Mouse (Mus musculus) intestine, embryonic 14.5 days (tissue): ENCODE measurements around the gene Gm17455. TPM values are rescaled to one million over a fixed set of nuclear protein-coding genes. Genes with fewer than 3 reads are reported as not detected.

ENCODE experiments used
- ATAC-seq: fragments of 200-750 bp; cut with Nextera tagmentation; replicated peaks from 2 replicates; pipeline ENCODE4 v1.8.0; 2017; ENCODE audit warnings: low read depth, moderate number of reproducible peaks, moderate TSS enrichment, moderate library complexity; ENCODE audit not compliant: low FRiP score, low TSS enrichment
- DNase-seq: peaks from one replicate; pipeline ENCODE4 v3.0.0-alpha.2; 2018; ENCODE audit warnings: low spot score
- H3K27ac ChIP-seq: fragments of 300-500 bp; sonication (generic); 2 replicates; pipeline ENCODE4 v1.5.1; 2014; ENCODE audit warnings: low read depth, mild to moderate bottlenecking, control low read depth
- H3K27me3 ChIP-seq: fragments of 300-500 bp; sonication (generic); replicated peaks from 2 replicates; pipeline ENCODE4 v1.6.1; 2014; ENCODE audit warnings: low read length, control low read depth; ENCODE audit not compliant: control insufficient read depth, insufficient read depth
- H3K36me3 ChIP-seq: fragments of 300-500 bp; sonication (generic); 2 replicates; pipeline ENCODE4 v1.6.1; 2014; ENCODE audit warnings: low read length, control low read depth; ENCODE audit not compliant: control insufficient read depth, insufficient read depth
- H3K4me1 ChIP-seq: fragments of 300-500 bp; sonication (generic); replicated peaks from 2 replicates; pipeline ENCODE4 v1.6.1; 2014; ENCODE audit warnings: low read length, control low read depth, mixed read lengths; ENCODE audit not compliant: control insufficient read depth, insufficient read depth
- H3K4me2 ChIP-seq: fragments of 300-500 bp; sonication (generic); 2 replicates; pipeline ENCODE4 v1.6.1; 2014; ENCODE audit warnings: low read length
- H3K4me3 ChIP-seq: fragments of 300-500 bp; sonication (generic); 2 replicates; pipeline ENCODE4 v1.5.1; 2014; ENCODE audit warnings: low read depth, low read length, control low read depth, mixed read lengths
- H3K9ac ChIP-seq: fragments of 300-500 bp; sonication (generic); 2 replicates; pipeline ENCODE4 v1.6.1; 2014; ENCODE audit warnings: mild to moderate bottlenecking, low read length
- H3K9me3 ChIP-seq: fragments of 300-500 bp; sonication (generic); 2 replicates; pipeline ENCODE4 v1.6.1; 2016; ENCODE audit warnings: low read length, control low read depth; ENCODE audit not compliant: control insufficient read depth
- WGBS: fragments of 180-500 bp; shearing (Covaris S2); extraction: QIAGEN DNeasy Blood & Tissue Kit; methylation state at CpG from one replicate; pipeline ENCODE4 v1.1.7; 2014; 5-methylcytosine and 5-hydroxymethylcytosine counted together
- polyA plus RNA-seq: library from polyadenylated mRNA; unstranded; fragments of >200 nt; fragmentation: Nextera tagmentation; extraction: Ambion mirVana; gene quantifications from 2 replicates; pipeline ENCODE4 v1.2.1, GENCODE M21; 2014

Gene Gm17455
- polyA plus RNA-seq, 1 experiment from 2014 or later = 2.3 TPM

DNA sequence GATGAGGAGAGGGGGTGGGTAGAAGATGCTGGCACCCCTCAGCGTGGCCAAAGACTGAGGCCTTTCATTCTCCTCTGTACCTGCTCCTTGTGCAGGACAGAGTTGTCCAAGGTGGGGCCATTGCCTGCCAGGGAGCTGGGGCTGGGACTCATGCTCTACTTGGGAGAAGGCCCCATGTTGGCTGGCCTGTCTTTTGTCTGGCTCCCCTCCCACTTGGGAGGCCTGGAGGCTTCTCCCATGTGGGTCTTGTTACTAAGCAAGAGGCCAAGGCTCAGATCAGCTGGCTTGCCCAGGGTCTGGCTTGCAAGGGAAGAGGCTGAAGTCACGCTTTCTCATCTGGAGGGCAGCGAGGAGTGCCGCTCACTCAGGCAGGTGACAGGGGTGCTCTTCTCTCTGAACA lies 42.1 kb upstream of the Gm17455 start:
- H3K27me3 ChIP-seq = no peaks in the 10 kb centered on the region
- DNase-seq = no peak
- ATAC-seq = no peak
- H3K4me1 ChIP-seq = peaks cover 31% of the 10 kb centered on the region
- no peaks in the 10 kb centered on the region for H3K9me3 ChIP-seq
- no peak overlapping the region for H3K9ac ChIP-seq
- no peaks in the 10 kb centered on the region for H3K36me3 ChIP-seq
- H3K4me2 ChIP-seq = no peak overlapping the region
- 92% methylated on average over 4 of the region's 4 CpGs for WGBS
- H3K27ac ChIP-seq = no peak overlapping the region
- H3K4me3 ChIP-seq = no peak overlapping the region

DNA sequence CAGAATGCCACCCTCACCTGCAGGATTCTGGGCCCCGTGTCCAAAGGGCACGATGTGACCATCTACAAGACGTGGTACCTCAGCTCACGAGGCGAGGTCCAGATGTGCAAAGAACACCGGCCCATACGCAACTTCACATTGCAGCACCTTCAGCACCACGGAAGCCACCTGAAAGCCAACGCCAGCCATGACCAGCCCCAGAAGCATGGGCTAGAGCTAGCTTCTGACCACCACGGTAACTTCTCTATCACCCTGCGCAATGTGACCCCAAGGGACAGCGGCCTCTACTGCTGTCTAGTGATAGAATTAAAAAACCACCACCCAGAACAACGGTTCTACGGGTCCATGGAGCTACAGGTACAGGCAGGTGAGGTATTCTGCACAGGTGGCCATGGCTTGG lies 41.6 kb upstream of the Gm17455 start:
- no peak overlapping the region for H3K4me2 ChIP-seq
- H3K9me3 ChIP-seq = no peaks in the 10 kb centered on the region
- H3K4me3 ChIP-seq = no peak overlapping the region
- H3K4me1 ChIP-seq = peaks cover 26% of the 10 kb centered on the region
- no peak overlapping the region for H3K27ac ChIP-seq
- no peaks in the 10 kb centered on the region for H3K36me3 ChIP-seq
- DNase-seq (no peak), ATAC-seq (no peak)
- WGBS = 94% methylated on average over 14 of the region's 14 CpGs
- no peak overlapping the region for H3K9ac ChIP-seq
- H3K27me3 ChIP-seq = no peaks in the 10 kb centered on the region

DNA sequence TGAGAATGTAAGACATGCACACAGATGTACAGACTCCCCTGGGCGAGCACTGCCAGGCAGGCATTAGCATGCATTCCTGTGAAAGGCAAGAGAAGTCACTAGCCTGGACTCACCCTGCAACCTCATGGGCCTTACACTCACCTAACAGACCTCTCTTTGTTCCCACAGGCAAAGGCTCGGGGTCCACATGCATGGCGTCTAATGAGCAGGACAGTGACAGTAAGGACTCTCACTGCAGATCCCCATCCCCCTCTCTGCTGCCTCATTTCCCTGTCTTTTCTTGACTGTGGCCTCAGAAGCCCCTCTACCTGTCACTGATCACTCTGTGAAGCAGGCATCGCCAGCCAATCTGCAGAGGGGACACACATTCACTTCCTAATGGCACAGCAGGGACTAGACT lies 40.8 kb upstream of the Gm17455 start:
- Histone ChIP-seq H3K4me1 (peaks cover 18% of the 10 kb centered on the region), H3K27me3 (no peaks in the 10 kb centered on the region), H3K4me2 (no peak overlapping the region), H3K9ac (no peak overlapping the region), H3K4me3 (no peak overlapping the region), H3K36me3 (no peaks in the 10 kb centered on the region), H3K9me3 (no peaks in the 10 kb centered on the region), H3K27ac (no peak overlapping the region)
- WGBS = 59% methylated on average over 4 of the region's 4 CpGs
- DNase-seq (no peak), ATAC-seq (no peak)

DNA sequence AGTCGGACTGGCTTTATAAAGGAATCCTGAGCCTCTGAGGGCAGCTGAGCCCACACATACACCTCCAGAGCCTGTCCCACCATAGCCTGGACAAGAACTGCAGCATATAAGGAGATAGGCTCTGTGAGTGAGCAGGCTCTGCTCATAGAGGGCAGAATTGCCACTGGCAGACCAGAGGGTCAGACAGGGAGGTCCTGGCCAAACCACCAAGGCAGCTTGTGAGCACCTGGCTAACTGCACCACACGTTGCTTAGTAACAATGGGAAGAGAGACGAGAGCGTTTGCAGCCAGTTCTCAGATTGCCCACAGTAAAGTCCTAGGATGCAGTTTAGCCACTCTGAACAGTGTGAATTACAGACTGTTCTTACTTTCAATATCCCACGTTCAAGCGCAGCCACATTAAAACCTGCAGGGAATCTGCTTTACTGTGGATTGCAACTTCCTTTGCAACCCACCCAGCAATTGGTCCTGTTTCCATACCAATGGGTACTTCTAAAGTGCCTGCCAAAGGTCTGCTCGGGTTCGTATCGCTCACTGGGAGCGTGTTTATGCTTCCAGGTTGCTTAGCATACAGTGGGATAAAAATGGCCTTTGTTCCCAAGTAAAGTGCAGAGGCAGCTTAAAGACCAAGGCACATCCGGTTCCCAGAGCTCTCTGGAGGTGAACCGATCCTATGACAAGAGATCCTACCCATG lies 37.8 kb upstream of the Gm17455 start:
- ATAC-seq = no peak
- Histone ChIP-seq H3K4me3 (no peak overlapping the region), H3K27ac (peak overlapping the region; percentile 51; the same call in 1 of the 2 replicates), H3K9ac (no peak overlapping the region), H3K4me2 (0 out of 2 replicates have a peak overlapping the region, but pooled peaks have one; percentile 2), H3K9me3 (no peaks in the 10 kb centered on the region), H3K36me3 (no peaks in the 10 kb centered on the region), H3K27me3 (no peaks in the 10 kb centered on the region), H3K4me1 (peaks cover 6% of the 10 kb centered on the region; the same call in 1 of the 2 replicates)
- 38% methylated on average over 12 of the region's 12 CpGs for WGBS
- DNase-seq = no peak

DNA sequence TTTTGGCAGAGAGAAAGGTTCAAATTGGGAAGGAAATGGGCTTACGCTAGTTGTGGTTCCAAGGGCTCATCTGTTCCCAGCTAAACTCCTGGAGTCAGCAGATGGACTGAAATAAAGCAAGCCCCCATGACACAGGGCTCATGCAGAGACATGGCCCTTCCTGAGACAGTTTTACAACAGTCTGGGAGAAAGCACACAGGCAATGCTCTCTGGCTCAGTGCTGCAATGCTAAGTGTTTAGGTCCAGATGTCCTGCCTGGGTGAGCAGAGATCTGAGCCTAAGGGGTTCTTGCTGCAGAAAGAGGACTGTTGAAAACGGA lies 37.3 kb upstream of the Gm17455 start:
- Histone ChIP-seq H3K27ac (peak overlapping the region; percentile 51; the same call in 1 of the 2 replicates), H3K36me3 (no peaks in the 10 kb centered on the region), H3K4me1 (peaks cover 6% of the 10 kb centered on the region; the same call in 1 of the 2 replicates), H3K9ac (no peak overlapping the region), H3K27me3 (no peaks in the 10 kb centered on the region), H3K4me2 (no peak overlapping the region), H3K9me3 (no peaks in the 10 kb centered on the region), H3K4me3 (no peak overlapping the region)
- WGBS = 22% methylated on average over 2 of the region's 2 CpGs
- ATAC-seq (no peak), DNase-seq (no peak)

DNA sequence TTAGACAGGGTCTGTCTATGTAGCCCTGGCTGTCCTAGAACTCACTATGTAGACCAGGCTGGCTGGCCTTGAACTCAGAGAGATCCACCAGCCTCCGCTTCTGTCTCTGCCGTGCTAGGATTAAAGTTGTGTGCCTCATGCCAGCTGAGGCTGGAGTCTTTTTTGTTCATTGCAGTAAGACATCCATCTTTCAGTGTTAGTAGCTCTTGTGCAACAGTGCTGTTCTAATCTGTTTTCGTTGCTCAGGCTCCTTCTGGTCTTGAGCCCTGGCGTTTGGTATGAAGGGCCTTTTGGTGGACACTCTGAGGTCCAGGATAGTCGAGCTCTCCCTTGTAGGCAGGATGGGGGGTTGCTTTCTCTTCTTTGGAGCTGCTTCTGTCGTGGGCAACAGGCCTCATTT lies 36.1 kb upstream of the Gm17455 start:
- Histone ChIP-seq H3K4me3 (no peak overlapping the region), H3K27me3 (no peaks in the 10 kb centered on the region), H3K4me1 (peaks cover 6% of the 10 kb centered on the region; the same call in 1 of the 2 replicates), H3K27ac (no peak overlapping the region), H3K9ac (no peak overlapping the region), H3K4me2 (no peak overlapping the region), H3K36me3 (no peaks in the 10 kb centered on the region), H3K9me3 (no peaks in the 10 kb centered on the region)
- ATAC-seq (no peak), DNase-seq (no peak)
- WGBS = 58% methylated on average over 6 of the region's 6 CpGs

DNA sequence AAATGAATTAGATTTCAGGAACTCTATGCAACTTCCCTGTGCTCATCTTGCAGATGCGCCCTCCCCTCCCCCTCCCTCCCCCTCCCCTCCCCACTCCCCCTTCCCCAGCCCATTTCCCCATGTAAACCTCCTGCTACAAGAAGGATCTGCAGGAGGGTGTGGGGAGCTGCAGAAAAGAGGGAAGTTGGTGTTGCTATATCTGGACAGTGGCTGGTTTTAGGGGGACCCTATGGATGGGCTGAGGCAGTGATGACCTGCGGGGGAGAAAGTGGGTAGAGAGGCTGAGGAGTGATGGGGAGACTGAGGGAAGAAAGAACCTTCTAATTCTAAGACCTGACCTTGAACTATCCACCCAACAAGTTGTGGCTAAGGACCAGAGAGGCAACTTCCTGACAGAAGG lies 32.4 kb upstream of the Gm17455 start:
- 75% methylated on average over 2 of the region's 2 CpGs for WGBS
- no peaks in the 10 kb centered on the region for H3K27me3 ChIP-seq
- H3K9ac ChIP-seq = no peak overlapping the region
- no peak overlapping the region for H3K27ac ChIP-seq
- H3K4me3 ChIP-seq = no peak overlapping the region
- H3K4me1 ChIP-seq = no peaks in the 10 kb centered on the region; the same call in 1 of the 2 replicates
- H3K9me3 ChIP-seq = no peaks in the 10 kb centered on the region
- H3K36me3 ChIP-seq = no peaks in the 10 kb centered on the region
- DNase-seq = no peak
- no peak overlapping the region for H3K4me2 ChIP-seq
- no peak for ATAC-seq

DNA sequence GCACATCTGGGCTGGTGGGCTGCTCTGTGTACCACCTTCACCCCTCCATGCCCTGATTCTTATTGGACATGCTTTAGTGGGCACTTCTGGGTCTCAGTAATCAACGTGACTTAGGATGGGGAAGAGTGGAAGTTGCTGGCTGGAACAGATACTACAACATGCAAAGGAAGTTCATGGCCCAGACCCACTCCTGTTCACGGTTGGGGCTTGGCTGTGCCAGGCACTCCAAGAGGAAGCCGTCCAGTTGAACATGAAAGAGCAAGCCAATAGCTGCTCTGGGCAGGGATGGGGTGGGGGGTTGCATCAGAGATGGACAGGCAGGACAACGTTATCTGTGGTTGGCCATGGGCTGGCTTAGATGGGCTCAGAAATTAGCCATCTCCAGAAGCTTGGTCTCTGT lies 31.6 kb upstream of the Gm17455 start:
- no peak for ATAC-seq

DNA sequence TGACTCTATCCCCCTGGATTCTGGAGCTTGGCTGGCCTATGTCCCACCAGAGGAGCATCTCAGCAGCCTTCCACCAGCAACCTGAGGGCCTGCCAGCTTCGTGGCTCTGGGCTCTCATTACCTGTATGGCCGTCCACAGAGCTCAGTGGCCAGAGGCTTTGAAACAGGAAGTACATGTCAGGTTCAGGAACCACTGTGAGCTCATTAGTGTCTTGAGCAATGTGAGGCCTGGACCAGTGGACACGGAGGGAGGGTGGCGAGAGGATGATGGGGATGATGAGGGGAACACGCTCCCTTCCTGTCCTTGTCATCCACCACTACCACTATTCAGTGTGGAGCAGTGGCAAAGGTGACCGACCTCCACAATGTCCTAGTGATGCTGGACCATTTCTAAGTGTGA lies 30.1 kb upstream of the Gm17455 start:
- ATAC-seq (no peak), DNase-seq (no peak)
- no peak overlapping the region for H3K27ac ChIP-seq
- H3K36me3 ChIP-seq = no peaks in the 10 kb centered on the region
- no peaks in the 10 kb centered on the region for H3K9me3 ChIP-seq
- no peak overlapping the region for H3K4me3 ChIP-seq
- H3K4me2 ChIP-seq = no peak overlapping the region
- WGBS = 84% methylated on average over 6 of the region's 6 CpGs
- H3K4me1 ChIP-seq = no peaks in the 10 kb centered on the region
- no peaks in the 10 kb centered on the region for H3K27me3 ChIP-seq
- H3K9ac ChIP-seq = no peak overlapping the region

More for the DNA sequence above, 31.6 kb upstream of the Gm17455 start:
- no peak overlapping the region for H3K27ac ChIP-seq
- no peak for DNase-seq
- H3K27me3 ChIP-seq = no peaks in the 10 kb centered on the region
- no peak overlapping the region for H3K4me2 ChIP-seq
- WGBS = 74% methylated on average over 4 of the region's 4 CpGs
- no peaks in the 10 kb centered on the region for H3K36me3 ChIP-seq
- H3K4me1 ChIP-seq = no peaks in the 10 kb centered on the region; the same call in 1 of the 2 replicates
- no peaks in the 10 kb centered on the region for H3K9me3 ChIP-seq
- H3K4me3 ChIP-seq = no peak overlapping the region
- no peak overlapping the region for H3K9ac ChIP-seq
